12 mouse cellular contexts compared by ENCODE assay signal in genomic region chr2:25919972-25920371, GRCm38 (mm10). TPM values are rescaled to one million over a fixed set of nuclear protein-coding genes. Genes with fewer than 3 reads are reported as not detected.
DNase-seq lines count a peak whose midpoint lies in the region; ATAC-seq and TF ChIP-seq lines count a peak whose summit lies in the region.
"Had no signal": no experiment of that assay in that cellular context is flagged by ENCODE, and none has a peak within 500 bp of the region (broad histone marks: within the 10 kb centered on the region; RNA-seq: fewer than 3 reads in every experiment).

No protein-coding gene starts in this region.

- no peak overlapping the region for H3K4me2 ChIP-seq in hindbrain, embryonic 14.5 days (replicated peaks)
- H3K4me2 ChIP-seq in hindbrain, embryonic 16.5 days (ENCODE audit: low read length), result no peak overlapping the region

- H3K4me3 ChIP-seq in cerebellum, adult 2 months (replicated peaks; ENCODE audit: insufficient read depth, low read depth, low read length), result no peak overlapping the region
- no peak overlapping the region for H3K4me3 ChIP-seq in hindbrain, embryonic 14.5 days (replicated peaks; ENCODE audit: low read length)
- H3K4me3 ChIP-seq in hindbrain, embryonic 16.5 days (ENCODE audit: low read length), result no peak overlapping the region

- 39% methylated on average over 3 of the region's 3 CpGs for WGBS in cerebellum, adult 2 months
- WGBS in hindbrain, embryonic 14.5 days, result 67% methylated on average over 3 of the region's 3 CpGs
- 64% methylated on average over 3 of the region's 3 CpGs for WGBS in hindbrain, embryonic 16.5 days
- WGBS in large intestine, adult 2 months, result 19% methylated on average over 3 of the region's 3 CpGs

- peaks cover 13% of the 10 kb centered on the region for H3K36me3 ChIP-seq in hindbrain, embryonic 14.5 days (replicated peaks; ENCODE audit: control insufficient read depth, insufficient read depth)
- no peaks in the 10 kb centered on the region for H3K36me3 ChIP-seq in hindbrain, embryonic 16.5 days (ENCODE audit: control insufficient read depth, insufficient read depth, low read length)

- DNase-seq in cerebellum, adult 2 months, result peak in 1 of 2 experiments; percentile 56
- DNase-seq in cerebellum, postnatal 36 days, result no peak
- DNase-seq in hindbrain, embryonic 14.5 days (ENCODE audit: low spot score), result no peak
- peak; percentile 8 for DNase-seq in retina, postnatal 1 day
- DNase-seq in retina, embryonic 14.5 days (ENCODE audit: low spot score), result no peak
- peak; percentile 45 for DNase-seq in large intestine, adult 2 months (ENCODE audit: low read depth, low spot score)
- DNase-seq in adrenal gland, postnatal 36 days, result no peak
- DNase-seq: adrenal gland, postnatal 14 days had no signal

- H3K27me3 ChIP-seq in cerebellum, adult 2 months (ENCODE audit: control insufficient read depth, insufficient read depth, low read length), result no peaks in the 10 kb centered on the region
- no peaks in the 10 kb centered on the region for H3K27me3 ChIP-seq in hindbrain, embryonic 14.5 days (ENCODE audit: control insufficient read depth, insufficient read depth, low read length)
- no peaks in the 10 kb centered on the region for H3K27me3 ChIP-seq in hindbrain, embryonic 16.5 days (replicated peaks; ENCODE audit: control insufficient read depth, insufficient read depth, low read length)

- H3K27ac ChIP-seq in cerebellum, adult 2 months (ENCODE audit: insufficient read depth, low read length), result no peak overlapping the region
- no peak overlapping the region for H3K27ac ChIP-seq in hindbrain, embryonic 14.5 days
- no peak overlapping the region for H3K27ac ChIP-seq in hindbrain, embryonic 16.5 days (ENCODE audit: low read depth, low read length)
- H3K27ac ChIP-seq: kidney, postnatal 0 days; liver, embryonic 14.5 days; macrophage had no signal

- H3K9me3 ChIP-seq in hindbrain, embryonic 14.5 days (ENCODE audit: control insufficient read depth, low read length), result no peaks in the 10 kb centered on the region
- H3K9me3 ChIP-seq in hindbrain, embryonic 16.5 days (ENCODE audit: control insufficient read depth, low read length), result no peaks in the 10 kb centered on the region

- peak; percentile 18; the same call in 1 of the 2 replicates for ATAC-seq in hindbrain, embryonic 14.5 days (ENCODE audit: low FRiP score)
- no peak; the same call in 1 of the 2 replicates for ATAC-seq in hindbrain, embryonic 16.5 days

- 0 out of 2 replicates have a peak, but pooled peaks have one; percentile 9 for TF ChIP-seq POLR2A in cerebellum, adult 2 months (IDR thresholded peaks at IDR 0.05; ENCODE audit: borderline replicate concordance, insufficient read depth, low read length)

- peaks cover 48% of the 10 kb centered on the region for H3K4me1 ChIP-seq in cerebellum, adult 2 months (ENCODE audit: control insufficient read depth, insufficient read depth, low read length)
- 0 out of 2 replicates have a peak, but pooled peaks cover 4% of the 10 kb centered on the region for H3K4me1 ChIP-seq in hindbrain, embryonic 14.5 days (replicated peaks; ENCODE audit: control insufficient read depth, insufficient read depth, low read length)
- peaks cover 3% of the 10 kb centered on the region; the same call in 1 of the 2 replicates for H3K4me1 ChIP-seq in hindbrain, embryonic 16.5 days (ENCODE audit: control insufficient read depth, insufficient read depth, low read depth, low read length)

- no peak for TF ChIP-seq CTCF in cerebellum, adult 2 months (IDR thresholded peaks at IDR 0.05; ENCODE audit: borderline replicate concordance, insufficient read depth, low read depth, low read length)

- no peak overlapping the region for H3K9ac ChIP-seq in hindbrain, embryonic 14.5 days
- H3K9ac ChIP-seq in hindbrain, embryonic 16.5 days (ENCODE audit: low read depth, low read length), result no peak overlapping the region
- H3K9ac ChIP-seq: liver, embryonic 14.5 days had no signal

RNA-seq across cellular contexts. Expression of gene Kcnt1, which starts 56.4 kb away (rescaled TPM):
- 409 and 456 TPM in 2 replicates for polyA plus RNA-seq in cerebellum, adult 2 months (2012; rRNA removed)
- 20.4 and 20.6 TPM in 2 replicates for polyA plus RNA-seq in hindbrain, embryonic 14.5 days (2014; fragmentation: Nextera tagmentation; extraction: Ambion mirVana)
- 21.2 and 27.4 TPM in 2 replicates for polyA plus RNA-seq in hindbrain, embryonic 16.5 days (2015; fragmentation: Nextera tagmentation; extraction: Ambion mirVana)
- polyA plus RNA-seq in large intestine, adult 2 months (2012; rRNA removed), result 1.4 and 2.8 TPM in 2 replicates
- 1 to 10 TPM; 2.3 to 2.6 TPM for total RNA-seq in adrenal gland, postnatal 36 days (2021)
- polyA plus RNA-seq: macrophage had no signal

Comparison
In these comparisons a context has a peak if more than half of its experiments do, and no peak if none do; other contexts are left out.
1. DNase-seq: peak in retina, postnatal 1 day (single experiment) and large intestine, adult 2 months (single experiment); none in cerebellum, postnatal 36 days (0 of 2), hindbrain, embryonic 14.5 days (single experiment), retina, embryonic 14.5 days (single experiment) and adrenal gland, postnatal 36 days (0 of 2).
2. RNA of gene Kcnt1, which starts 56.4 kb away (polyA plus RNA-seq): 409 to 456 TPM in cerebellum, adult 2 months; 21.2 to 27.4 TPM in hindbrain, embryonic 16.5 days, 20.4 to 20.6 TPM in hindbrain, embryonic 14.5 days and 1.4 to 2.8 TPM in large intestine, adult 2 months; every median in the first group is over 10 times any median in the second.